Mouse (Mus musculus) liver, embryonic 13.5 days (tissue): ENCODE measurements around the gene Rsrc2. TPM values are rescaled to one million over a fixed set of nuclear protein-coding genes. Genes with fewer than 3 reads are reported as not detected.
A peak's percentile ranks its signal among the peaks of the same experiment; 100 is the strongest.

Experiments used
- ATAC-seq: fragments of 200-750 bp; cut with Nextera tagmentation; 2 replicates; pipeline ENCODE4 v1.8.0; 2017; ENCODE audit warnings: low read depth, mild to moderate bottlenecking, moderate number of reproducible peaks, moderate library complexity
- DNase-seq: peaks from one replicate; pipeline ENCODE4 v3.0.0; 2022
- H3K27ac ChIP-seq: fragments of 300-500 bp; sonication (generic); 2 replicates; pipeline ENCODE4 v1.5.1; 2015; ENCODE audit warnings: moderate library complexity, mild to moderate bottlenecking, inconsistent platforms
- H3K27me3 ChIP-seq: fragments of 300-500 bp; sonication (generic); 2 replicates; pipeline ENCODE4 v1.6.1; 2015; ENCODE audit warnings: mild to moderate bottlenecking, inconsistent platforms
- H3K36me3 ChIP-seq: fragments of 300-500 bp; sonication (generic); 2 replicates; pipeline ENCODE4 v1.6.1; 2015; ENCODE audit warnings: mild to moderate bottlenecking, inconsistent platforms
- H3K4me1 ChIP-seq: fragments of 300-500 bp; sonication (generic); replicated peaks from 2 replicates; pipeline ENCODE4 v1.6.1; 2015; ENCODE audit warnings: inconsistent platforms
- H3K4me2 ChIP-seq: fragments of 300-500 bp; sonication (generic); 2 replicates; pipeline ENCODE4 v1.6.1; 2015; ENCODE audit warnings: inconsistent platforms, mild to moderate bottlenecking, moderate library complexity
- H3K4me3 ChIP-seq: fragments of 300-500 bp; sonication (generic); replicated peaks from 2 replicates; pipeline ENCODE4 v1.5.1; 2015; ENCODE audit warnings: mild to moderate bottlenecking, inconsistent platforms
- H3K9ac ChIP-seq: fragments of 300-500 bp; sonication (generic); 2 replicates; pipeline ENCODE4 v1.6.1; 2015; ENCODE audit warnings: mild to moderate bottlenecking, inconsistent platforms
- H3K9me3 ChIP-seq: fragments of 300-500 bp; sonication (generic); replicated peaks from 2 replicates; pipeline ENCODE4 v1.6.1; 2016; ENCODE audit warnings: inconsistent platforms
- WGBS: fragments of 180-500 bp; shearing (Covaris S2); methylation state at CpG from one replicate; pipeline ENCODE4 v1.1.7; 2015; ENCODE audit not compliant: insufficient replicate concordance; 5-methylcytosine and 5-hydroxymethylcytosine counted together
- polyA plus RNA-seq: library from polyadenylated mRNA; unstranded; fragments of >200 nt; fragmentation: Nextera tagmentation; extraction: Ambion mirVana; gene quantifications from 2 replicates; pipeline ENCODE4 v1.2.1, GENCODE M21; 2015

Gene Rsrc2
- polyA plus RNA-seq, 1 experiment from 2014 or later, result 56.2 TPM

DNA sequence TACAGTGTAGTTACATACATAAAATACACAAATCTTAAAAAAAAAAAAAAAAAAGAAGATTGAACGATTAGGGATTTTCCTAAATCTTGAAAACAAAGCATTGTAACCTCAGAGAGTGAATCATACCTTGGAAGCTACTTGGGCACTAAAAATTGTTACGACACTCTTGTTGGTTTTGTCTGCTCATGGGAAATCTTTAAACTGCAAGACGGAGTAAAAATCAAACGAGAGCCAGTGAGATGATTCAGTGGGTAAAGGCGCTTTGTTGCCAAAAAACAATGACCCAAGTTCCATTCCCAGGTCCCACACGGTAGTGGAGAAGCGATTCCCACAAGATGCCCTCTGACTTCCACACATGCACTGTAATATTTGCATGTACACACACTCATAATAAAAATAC, 53.0 kb downstream of the Rsrc2 start:
- Histone ChIP-seq H3K4me3 (no peak overlapping the region), H3K4me1 (0 out of 2 replicates have a peak, but pooled peaks cover 3% of the 10 kb centered on the region), H3K36me3 (peaks cover 34% of the 10 kb centered on the region), H3K4me2 (no peak overlapping the region), H3K9ac (no peak overlapping the region), H3K9me3 (no peaks in the 10 kb centered on the region), H3K27me3 (no peaks in the 10 kb centered on the region), H3K27ac (no peak overlapping the region)
- no peak for ATAC-seq
- no peak for DNase-seq
- 82% methylated on average over 7 of the region's 7 CpGs for WGBS

DNA sequence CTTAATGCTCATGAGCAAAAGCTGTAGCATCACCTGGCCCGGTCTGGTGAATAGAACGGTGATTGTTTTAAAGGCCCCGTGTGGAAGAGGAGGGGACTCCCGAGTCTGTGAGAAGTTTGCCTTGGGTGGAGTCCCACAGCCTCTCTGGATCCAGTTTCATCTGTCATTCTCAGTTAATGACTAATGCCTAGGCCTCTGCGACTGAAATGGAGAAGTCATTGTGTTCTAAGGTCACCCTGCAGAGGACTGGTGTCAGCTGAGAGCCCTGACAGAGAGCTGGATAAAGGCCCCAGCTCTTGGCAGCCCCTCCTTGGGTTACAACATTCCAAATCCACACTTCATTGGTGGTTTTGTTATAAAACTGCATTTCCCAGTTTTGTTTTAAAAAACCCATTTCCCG, 54.7 kb downstream of the Rsrc2 start:
- 52% methylated on average over 6 of the region's 6 CpGs for WGBS
- Histone ChIP-seq H3K9ac (no peak overlapping the region), H3K4me3 (no peak overlapping the region), H3K4me1 (0 out of 2 replicates have a peak, but pooled peaks cover 3% of the 10 kb centered on the region), H3K36me3 (peaks cover 18% of the 10 kb centered on the region), H3K9me3 (no peaks in the 10 kb centered on the region), H3K27ac (no peak overlapping the region), H3K4me2 (no peak overlapping the region), H3K27me3 (no peaks in the 10 kb centered on the region)
- no peak for ATAC-seq
- DNase-seq, result no peak

DNA sequence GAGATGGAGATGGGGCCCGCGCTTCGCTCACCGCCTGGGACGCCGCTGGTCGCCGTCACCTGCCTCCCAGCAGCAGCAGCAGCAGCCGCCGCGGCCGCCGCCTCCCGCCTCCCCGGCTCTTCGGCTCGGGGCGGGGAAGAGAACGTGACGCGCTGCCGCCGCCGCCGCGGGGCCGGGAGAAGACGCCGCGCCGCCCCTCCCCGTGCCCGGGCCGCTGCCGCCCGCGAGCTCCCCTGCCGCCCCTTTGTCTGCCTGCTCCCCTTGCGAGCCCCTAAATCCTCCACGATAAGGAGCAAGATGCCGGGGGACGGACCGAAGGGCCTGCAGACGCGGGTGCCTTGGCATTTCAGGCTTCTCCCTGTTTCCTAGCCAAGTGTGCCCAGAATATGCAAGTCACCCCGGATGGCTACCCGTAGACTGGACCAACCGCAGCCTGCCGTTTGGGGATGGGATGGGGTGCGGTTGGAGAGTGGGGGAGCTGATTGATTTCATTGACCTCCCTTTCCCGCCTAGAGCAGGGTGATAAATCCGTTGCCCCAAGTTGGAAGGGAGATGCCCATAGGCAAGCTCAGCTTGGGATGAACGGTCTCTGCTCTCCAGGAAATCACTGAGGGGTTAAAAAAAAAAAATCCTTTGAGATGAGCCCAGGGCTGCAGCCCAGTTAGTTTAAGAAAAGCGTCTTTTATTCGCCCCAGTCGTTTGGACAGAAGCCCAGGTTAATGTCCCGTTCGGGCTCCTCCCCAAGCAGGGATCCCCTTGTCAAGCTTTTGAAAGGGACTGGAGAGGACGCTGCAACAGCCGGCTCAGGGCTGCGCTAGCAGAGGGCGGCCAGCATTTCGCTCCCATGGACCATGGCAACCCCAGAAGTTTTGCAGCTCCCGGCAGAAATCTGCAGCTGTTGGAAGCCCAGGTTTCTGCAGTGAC, 64.7 kb downstream of the Rsrc2 start, which contains the start of gene Clip1:
Gene Clip1, minus strand, starts transcription at position 398 of the 924 bp plus-strand sequence.
- WGBS, result 2% methylated on average over 64 of the region's 64 CpGs
- Histone ChIP-seq H3K27me3 (peaks cover 12% of the 10 kb centered on the region), H3K36me3 (no peaks in the 10 kb centered on the region), H3K4me2 (peak within 1 kb of the TSS; percentile 95), H3K4me3 (peak within 1 kb of the TSS; percentile 83), H3K9me3 (no peaks in the 10 kb centered on the region), H3K9ac (peak within 1 kb of the TSS; percentile 88), H3K4me1 (peaks cover 39% of the 10 kb centered on the region), H3K27ac (peak within 1 kb of the TSS; percentile 72)
- peak; percentile 54 for DNase-seq
- ATAC-seq, result peak; percentile 78

DNA sequence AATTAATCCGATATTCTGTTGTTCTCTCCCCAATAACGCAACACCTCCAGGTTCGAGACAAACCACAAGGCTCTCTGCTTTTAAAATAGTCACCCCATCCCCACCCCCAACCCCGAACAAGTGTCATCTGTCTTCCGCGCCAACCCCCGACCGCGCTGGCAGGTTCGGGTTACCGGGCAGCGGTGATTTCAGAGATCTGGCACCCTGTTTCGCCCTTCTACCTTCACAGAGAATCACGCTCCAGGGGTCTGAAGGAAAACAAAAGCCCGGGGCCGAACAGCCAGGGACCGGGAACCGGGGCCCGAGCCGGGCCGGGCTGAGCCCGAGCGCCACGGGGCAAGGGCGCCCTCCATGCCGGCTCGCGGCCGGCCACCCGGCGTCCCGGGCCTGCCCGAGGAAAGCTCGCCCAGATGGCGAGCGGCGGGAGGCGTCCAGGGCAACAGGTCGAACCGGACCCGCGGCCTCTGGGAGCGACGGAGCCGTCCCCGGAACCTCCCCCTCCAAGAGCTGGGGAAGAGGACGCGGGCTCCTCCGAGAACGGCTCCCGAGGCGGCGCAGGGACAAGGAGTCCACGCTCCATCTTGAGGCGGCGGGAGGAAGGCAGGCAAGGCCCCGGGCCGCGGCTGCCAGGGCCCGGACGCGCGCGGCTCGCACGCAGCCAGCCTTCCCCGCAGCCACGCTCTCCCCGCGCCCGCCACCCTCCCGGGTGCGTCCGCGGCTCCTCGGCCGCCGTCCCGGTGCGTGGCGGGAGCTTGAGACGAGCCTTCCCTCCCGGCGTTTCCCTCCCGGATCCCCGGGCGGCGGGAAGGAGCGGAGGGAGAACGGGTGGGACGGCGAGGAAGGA, 65.6 kb downstream of the Rsrc2 start:
- DNase-seq (peak; percentile 40), ATAC-seq (peak; percentile 71)
- Histone ChIP-seq H3K4me3 (peak overlapping the region; percentile 83), H3K9ac (peak overlapping the region; percentile 88), H3K27me3 (peaks cover 12% of the 10 kb centered on the region), H3K27ac (peak overlapping the region; percentile 72), H3K4me2 (peak overlapping the region; percentile 95), H3K9me3 (no peaks in the 10 kb centered on the region), H3K36me3 (no peaks in the 10 kb centered on the region), H3K4me1 (peaks cover 43% of the 10 kb centered on the region)
- WGBS, result under 1% methylated on average over 81 of the region's 92 CpGs

DNA sequence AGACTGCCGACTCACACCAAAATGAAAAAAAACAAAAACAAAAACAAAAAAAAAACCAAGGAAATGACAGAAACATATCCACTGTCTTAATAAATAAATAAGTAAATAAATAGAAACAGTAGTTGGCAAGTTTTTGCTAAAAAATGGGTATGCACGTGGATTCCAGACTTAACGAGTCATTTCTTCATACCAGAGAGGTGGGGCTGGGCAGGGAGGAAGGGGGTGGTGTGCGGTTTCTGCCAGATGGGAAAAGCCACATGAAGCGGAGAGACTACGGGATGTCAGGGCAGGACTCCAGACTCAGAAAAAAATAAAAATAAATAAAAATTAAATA, 66.2 kb downstream of the Rsrc2 start:
- DNase-seq (no peak), ATAC-seq (no peak)
- H3K27me3 ChIP-seq, result peaks cover 12% of the 10 kb centered on the region
- H3K4me2 ChIP-seq, result peak overlapping the region; percentile 95
- H3K4me3 ChIP-seq, result peak overlapping the region; percentile 83
- H3K9me3 ChIP-seq, result no peaks in the 10 kb centered on the region
- peak overlapping the region; percentile 88 for H3K9ac ChIP-seq
- no peak overlapping the region for H3K27ac ChIP-seq
- H3K4me1 ChIP-seq, result peaks cover 45% of the 10 kb centered on the region
- whole genome bisulfite sequencing, result 3% methylated on average over 6 of the region's 6 CpGs
- no peaks in the 10 kb centered on the region for H3K36me3 ChIP-seq

DNA sequence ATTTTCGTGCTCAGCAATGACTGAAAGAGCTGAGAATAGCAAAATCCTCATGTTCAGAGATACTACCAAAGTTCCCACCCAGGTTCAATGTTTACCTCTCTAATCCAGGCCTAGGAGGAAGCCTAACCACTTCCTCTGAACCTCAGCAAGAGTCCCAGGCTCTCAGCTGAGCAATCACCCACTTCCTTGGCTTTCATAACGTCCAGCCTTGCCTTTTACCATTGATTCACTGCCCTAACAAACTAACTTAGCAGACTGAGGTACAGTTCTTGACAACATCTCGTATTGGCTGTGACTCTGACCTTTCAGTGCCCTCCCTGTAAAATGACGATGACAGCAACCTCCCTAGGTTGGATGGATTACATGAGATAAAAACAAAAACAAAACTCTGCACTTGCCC, 66.8 kb downstream of the Rsrc2 start:
- ATAC-seq, result no peak
- 0 out of 2 replicates have a peak overlapping the region, but pooled peaks have one; percentile 29 for H3K27ac ChIP-seq
- DNase-seq, result no peak
- H3K27me3 ChIP-seq, result peaks cover 12% of the 10 kb centered on the region
- peak overlapping the region; percentile 95 for H3K4me2 ChIP-seq
- H3K9ac ChIP-seq, result peak overlapping the region; percentile 88; the same call in 1 of the 2 replicates
- H3K36me3 ChIP-seq, result no peaks in the 10 kb centered on the region
- H3K4me1 ChIP-seq, result peaks cover 45% of the 10 kb centered on the region
- H3K9me3 ChIP-seq, result no peaks in the 10 kb centered on the region
- 16% methylated on average over 4 of the region's 4 CpGs for WGBS
- peak overlapping the region; percentile 83 for H3K4me3 ChIP-seq

DNA sequence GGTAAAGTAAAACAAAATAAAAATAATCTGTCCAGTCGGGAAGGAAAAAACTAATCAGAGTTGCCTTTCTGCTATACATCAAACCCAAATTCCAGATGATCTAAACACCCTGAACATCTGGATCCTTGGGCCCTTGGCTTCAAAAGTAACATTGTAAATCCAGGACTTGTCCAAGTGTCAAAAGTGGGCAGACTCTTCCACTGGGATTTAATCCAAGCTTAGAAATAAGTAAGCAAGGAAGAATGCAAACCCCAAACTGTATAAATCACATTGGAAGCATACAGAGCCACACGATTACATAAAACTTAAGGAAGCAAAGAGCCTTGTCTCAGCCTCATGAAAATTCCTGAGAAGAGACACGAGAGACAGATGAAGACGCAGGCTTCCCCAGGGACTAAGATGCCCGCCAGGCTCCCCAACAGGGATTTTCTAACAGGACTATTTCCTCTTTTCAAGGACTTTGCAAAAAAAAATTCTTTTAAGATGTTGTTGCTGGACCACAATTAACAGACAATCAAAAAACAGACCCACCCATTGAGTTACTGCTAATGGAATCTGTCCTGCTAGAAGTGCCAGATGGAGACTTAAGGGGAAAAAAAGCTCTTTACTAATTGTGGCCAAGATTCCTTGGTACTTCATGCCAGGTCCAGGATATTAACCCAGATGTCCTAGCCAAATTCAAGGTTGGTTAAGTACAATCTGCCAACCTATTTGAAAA, 69.5 kb downstream of the Rsrc2 start:
- no peak for DNase-seq
- Histone ChIP-seq H3K27ac (no peak overlapping the region), H3K4me2 (no peak overlapping the region)

DNA sequence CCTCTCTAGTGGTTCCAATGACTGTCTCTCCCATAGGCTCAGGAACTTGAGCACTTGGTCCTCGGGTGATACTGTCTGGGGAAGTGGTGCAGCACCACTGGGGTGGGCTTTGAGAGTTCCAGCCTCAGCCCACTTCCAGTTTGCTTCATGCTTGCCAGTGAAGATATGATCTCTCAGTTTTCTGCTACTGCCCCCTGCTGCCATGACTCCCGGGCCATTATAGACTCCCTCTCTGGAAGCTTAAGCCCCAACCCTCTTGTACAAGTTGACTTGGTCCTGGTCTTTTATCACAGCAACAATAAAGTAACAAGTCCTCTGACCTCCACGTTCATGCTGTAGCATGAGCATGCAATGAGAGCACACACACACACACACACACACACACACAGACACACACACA, 70.1 kb downstream of the Rsrc2 start:
- 42% methylated on average over 3 of the region's 3 CpGs for WGBS

More for the DNA sequence above, 69.5 kb downstream of the Rsrc2 start:
- ATAC-seq, result no peak
- Histone ChIP-seq H3K4me1 (peaks cover 40% of the 10 kb centered on the region), H3K4me3 (no peak overlapping the region), H3K9me3 (no peaks in the 10 kb centered on the region), H3K27me3 (peaks cover 5% of the 10 kb centered on the region), H3K36me3 (no peaks in the 10 kb centered on the region), H3K9ac (no peak overlapping the region)
- WGBS, result 66% methylated on average over 5 of the region's 5 CpGs

More for the DNA sequence above, 70.1 kb downstream of the Rsrc2 start:
- Histone ChIP-seq H3K4me2 (no peak overlapping the region), H3K4me3 (no peak overlapping the region), H3K27ac (no peak overlapping the region), H3K4me1 (peaks cover 37% of the 10 kb centered on the region), H3K27me3 (no peaks in the 10 kb centered on the region), H3K9me3 (no peaks in the 10 kb centered on the region), H3K36me3 (no peaks in the 10 kb centered on the region), H3K9ac (no peak overlapping the region)
- DNase-seq (no peak), ATAC-seq (no peak)

Other genes starting within 250 kb of the Rsrc2 start
- gene B3gnt4, start 239.0 kb downstream of the Rsrc2 start, polyA plus RNA-seq, result 0.07 TPM in 2 replicates
- 67.3 and 74.4 TPM in 2 replicates for gene Diablo, start 225.2 kb downstream of the Rsrc2 start, polyA plus RNA-seq
- gene Gm49027, start 223.9 kb downstream of the Rsrc2 start, polyA plus RNA-seq, result 0.18 and 0.21 TPM in 2 replicates
- gene Vps33a, start 176.4 kb downstream of the Rsrc2 start, polyA plus RNA-seq, result 20.7 and 21.1 TPM in 2 replicates
- 12.4 and 13.4 TPM in 2 replicates for gene Clip1, start 64.8 kb downstream of the Rsrc2 start, polyA plus RNA-seq
- gene Zcchc8, start 28.3 kb downstream of the Rsrc2 start, polyA plus RNA-seq, result 30.7 and 42.3 TPM in 2 replicates
- 22.6 and 26.0 TPM in 2 replicates for gene Kntc1, start 302 bp upstream of the Rsrc2 start, polyA plus RNA-seq
- 0.10 and 0.16 TPM in 2 replicates for gene Hcar2, start 116.1 kb upstream of the Rsrc2 start, polyA plus RNA-seq
- gene Hcar1, start 130.6 kb upstream of the Rsrc2 start, polyA plus RNA-seq, result 0.09 and 0.14 TPM in 2 replicates
- gene Denr, start 157.8 kb upstream of the Rsrc2 start, polyA plus RNA-seq, result 79.0 and 103 TPM in 2 replicates
- 0.92 and 1.2 TPM in 2 replicates for gene Gm43518, start 178.0 kb upstream of the Rsrc2 start, polyA plus RNA-seq
- 3.6 and 4.1 TPM in 2 replicates for gene Ccdc62, start 181.3 kb upstream of the Rsrc2 start, polyA plus RNA-seq
- 11.3 and 12.9 TPM in 2 replicates for gene Hip1r, start 224.2 kb upstream of the Rsrc2 start, polyA plus RNA-seq